Mouse (Mus musculus) lung, embryonic 15.5 days (tissue): ENCODE measurements around the gene Spag7. TPM values are rescaled to one million over a fixed set of nuclear protein-coding genes. Genes with fewer than 3 reads are reported as not detected.

Source experiments
- microRNA-seq: library from miRNA; unstranded; fragments of <30 nt; microRNA quantifications from one replicate; pipeline ENCODE4, GENCODE M21; 2016
- polyA plus RNA-seq: library from polyadenylated mRNA; unstranded; fragments of >200 nt; fragmentation: Nextera tagmentation; extraction: Ambion mirVana; gene quantifications from 2 replicates; pipeline ENCODE4 v1.2.1, GENCODE M21; 2015

The Spag7 gene
- polyA plus RNA-seq, 1 experiment from 2014 or later: 170 TPM

Small RNAs within 50 kb of the gene (microRNA-seq; reads per million reads assigned to microRNA genes)
- gene Mir6925: not detected

Other genes with a start within 250 kb of the Spag7 start
- gene Arrb2, start 236.8 kb downstream of the Spag7 start, polyA plus RNA-seq: 15.3 and 19.3 TPM in 2 replicates
- gene Med11, start 217.5 kb downstream of the Spag7 start, polyA plus RNA-seq: 40.5 and 43.1 TPM in 2 replicates
- gene Zmynd15, start 210.0 kb downstream of the Spag7 start, polyA plus RNA-seq: 0.45 and 0.73 TPM in 2 replicates
- gene Cxcl16, start 209.4 kb downstream of the Spag7 start, polyA plus RNA-seq: 6.3 and 7.3 TPM in 2 replicates
- gene Tm4sf5, start 164.2 kb downstream of the Spag7 start, polyA plus RNA-seq: 1.2 and 1.8 TPM in 2 replicates
- gene Vmo1, start 154.8 kb downstream of the Spag7 start, polyA plus RNA-seq: 1.0 and 1.2 TPM in 2 replicates
- gene Gltpd2, start 150.2 kb downstream of the Spag7 start, polyA plus RNA-seq: 0.62 and 0.86 TPM in 2 replicates
- gene Psmb6, start 144.0 kb downstream of the Spag7 start, polyA plus RNA-seq: 771 and 802 TPM in 2 replicates
- gene Gm40193, start 136.5 kb downstream of the Spag7 start, polyA plus RNA-seq: not detected in 2 replicates
- 8.6 and 8.9 TPM in 2 replicates for gene Pld2, start 129.4 kb downstream of the Spag7 start, polyA plus RNA-seq
- gene Mink1, start 106.5 kb downstream of the Spag7 start, polyA plus RNA-seq: 8.6 and 10.8 TPM in 2 replicates
- not detected in 2 replicates for gene 4930544D05Rik, start 53.6 kb downstream of the Spag7 start, polyA plus RNA-seq
- 0.26 TPM in 1 of 2 replicates, not detected in the other for gene Chrne, start 50.2 kb downstream of the Spag7 start, polyA plus RNA-seq
- gene Gp1ba, start 30.3 kb downstream of the Spag7 start, polyA plus RNA-seq: 0.37 and 0.38 TPM in 2 replicates
- 101 and 119 TPM in 2 replicates for gene Rnf167, start 22.2 kb downstream of the Spag7 start, polyA plus RNA-seq
- 150 and 162 TPM in 2 replicates for gene Slc25a11, start 21.9 kb downstream of the Spag7 start, polyA plus RNA-seq
- gene Pfn1, start 14.8 kb downstream of the Spag7 start, polyA plus RNA-seq: 1,970 and 2,089 TPM in 2 replicates
- gene Eno3, start 12.2 kb downstream of the Spag7 start, polyA plus RNA-seq: 27.9 and 33.3 TPM in 2 replicates
- 11.8 and 12.8 TPM in 2 replicates for gene Camta2, start 18.7 kb upstream of the Spag7 start, polyA plus RNA-seq
- gene Inca1, start 30.7 kb upstream of the Spag7 start, polyA plus RNA-seq: 1.0 and 1.5 TPM in 2 replicates
- gene Kif1c, start 31.1 kb upstream of the Spag7 start, polyA plus RNA-seq: 4.7 and 4.8 TPM in 2 replicates
- 4.6 and 5.4 TPM in 2 replicates for gene Zfp3, start 94.8 kb upstream of the Spag7 start, polyA plus RNA-seq
- 0.35 and 0.46 TPM in 2 replicates for gene Scimp, start 143.2 kb upstream of the Spag7 start, polyA plus RNA-seq
- gene Rabep1, start 175.4 kb upstream of the Spag7 start, polyA plus RNA-seq: 29.9 and 32.5 TPM in 2 replicates